In genomic region chr12:38928786-38929351, GRCm38 (mm10) we compare ENCODE assay signal across 8 mouse cellular contexts.
A peak's percentile ranks its signal among the peaks of the same experiment; 100 is the strongest.
DNase-seq lines count a peak whose midpoint lies in the region; ATAC-seq and TF ChIP-seq lines count a peak whose summit lies in the region.

No protein-coding gene starts in this region.

- no peak for TF ChIP-seq POLR2A in bone marrow, adult 2 months (IDR thresholded peaks at IDR 0.05; ENCODE audit: borderline replicate concordance, control insufficient read depth, low read depth, low read length)
- no peak; the same call in 1 of the 2 replicates for TF ChIP-seq POLR2A in embryonic fibroblast, embryonic 13.5 days (IDR thresholded peaks at IDR 0.05; ENCODE audit: low read depth, low read length)

- H3K4me1 ChIP-seq in liver, embryonic 12.5 days, result no peaks in the 10 kb centered on the region
- no peaks in the 10 kb centered on the region for H3K4me1 ChIP-seq in bone marrow, adult 2 months (ENCODE audit: control insufficient read depth, insufficient read depth, low read length)
- no peaks in the 10 kb centered on the region for H3K4me1 ChIP-seq in embryonic fibroblast, embryonic 13.5 days (ENCODE audit: control insufficient read depth, insufficient read depth, low read length)
- H3K4me1 ChIP-seq in liver, embryonic 16.5 days (ENCODE audit: control insufficient read depth, low read depth, low read length), result no peaks in the 10 kb centered on the region

- DNase-seq in liver, result peak; percentile 17
- peak; percentile 7 for DNase-seq in heart, postnatal 25 days (ENCODE audit: low spot score)
- DNase-seq in naive thymus-derived CD4-positive, alpha-beta T cell, adult 2 months (ENCODE audit: low read depth), result peak; percentile 35

- H3K9me3 ChIP-seq in liver, embryonic 12.5 days (replicated peaks), result no peaks in the 10 kb centered on the region
- H3K9me3 ChIP-seq in liver, embryonic 16.5 days (replicated peaks; ENCODE audit: control insufficient read depth, low read length), result no peaks in the 10 kb centered on the region

- H3K36me3 ChIP-seq in liver, embryonic 12.5 days, result no peaks in the 10 kb centered on the region
- no peaks in the 10 kb centered on the region for H3K36me3 ChIP-seq in liver, embryonic 16.5 days (ENCODE audit: control insufficient read depth, insufficient read depth)

- H3K27ac ChIP-seq in liver, embryonic 12.5 days, result no peak overlapping the region
- H3K27ac ChIP-seq in bone marrow, adult 2 months (ENCODE audit: control insufficient read depth, insufficient read depth, low read depth, low read length, poor library complexity), result no peak overlapping the region
- peak overlapping the region; percentile 84 for H3K27ac ChIP-seq in embryonic fibroblast, embryonic 13.5 days (ENCODE audit: insufficient read depth, low read length)
- H3K27ac ChIP-seq in liver, embryonic 16.5 days (ENCODE audit: low read length), result no peak overlapping the region

- H3K4me3 ChIP-seq in liver, embryonic 12.5 days, result no peak overlapping the region
- H3K4me3 ChIP-seq in bone marrow, adult 2 months (replicated peaks; ENCODE audit: control insufficient read depth, low read depth, low read length), result peak overlapping the region; percentile 22
- no peak overlapping the region for H3K4me3 ChIP-seq in embryonic fibroblast, embryonic 13.5 days (ENCODE audit: insufficient read depth, low read length)
- no peak overlapping the region for H3K4me3 ChIP-seq in liver, embryonic 16.5 days (ENCODE audit: low read depth, low read length)

- intact Hi-C loops in heart, postnatal 25 days (cut with DNase I), result no loop called here

- H3K27me3 ChIP-seq in liver, embryonic 12.5 days (replicated peaks), result no peaks in the 10 kb centered on the region
- no peaks in the 10 kb centered on the region for H3K27me3 ChIP-seq in liver, embryonic 16.5 days (ENCODE audit: control insufficient read depth, insufficient read depth, low read depth, low read length)

- H3K9ac ChIP-seq in liver, embryonic 12.5 days, result no peak overlapping the region
- no peak overlapping the region for H3K9ac ChIP-seq in liver, embryonic 16.5 days (ENCODE audit: low read depth, low read length)

- TF ChIP-seq CTCF in bone marrow, adult 2 months (IDR thresholded peaks at IDR 0.05; ENCODE audit: control insufficient read depth, insufficient read depth, low read length), result no peak
- no peak for TF ChIP-seq CTCF in embryonic fibroblast, embryonic 13.5 days (IDR thresholded peaks at IDR 0.05; ENCODE audit: borderline replicate concordance, insufficient read depth, low read length)

- no peak for ATAC-seq in liver, embryonic 12.5 days
- no peak for ATAC-seq in liver, embryonic 16.5 days (ENCODE audit: low read depth)
- ATAC-seq in erythroblast, adult 5-6 weeks (replicated peaks; ENCODE audit: low FRiP score, poor library complexity, severe bottlenecking), result no peak

- WGBS in liver, embryonic 12.5 days (ENCODE audit: insufficient replicate concordance), result 19% methylated on average over 11 of the region's 11 CpGs
- WGBS in bone marrow, adult 2 months, result under 1% methylated on average over 11 of the region's 11 CpGs
- 14% methylated on average over 11 of the region's 11 CpGs for WGBS in liver, embryonic 16.5 days (ENCODE audit: insufficient replicate concordance)

- H3K4me2 ChIP-seq in liver, embryonic 12.5 days, result no peak overlapping the region
- H3K4me2 ChIP-seq in liver, embryonic 16.5 days (ENCODE audit: low read depth, low read length), result peak overlapping the region; percentile 18; the same call in 1 of the 2 replicates
